Comparison of ENCODE assay signal across 25 mouse cellular contexts in the genomic region with DNA sequence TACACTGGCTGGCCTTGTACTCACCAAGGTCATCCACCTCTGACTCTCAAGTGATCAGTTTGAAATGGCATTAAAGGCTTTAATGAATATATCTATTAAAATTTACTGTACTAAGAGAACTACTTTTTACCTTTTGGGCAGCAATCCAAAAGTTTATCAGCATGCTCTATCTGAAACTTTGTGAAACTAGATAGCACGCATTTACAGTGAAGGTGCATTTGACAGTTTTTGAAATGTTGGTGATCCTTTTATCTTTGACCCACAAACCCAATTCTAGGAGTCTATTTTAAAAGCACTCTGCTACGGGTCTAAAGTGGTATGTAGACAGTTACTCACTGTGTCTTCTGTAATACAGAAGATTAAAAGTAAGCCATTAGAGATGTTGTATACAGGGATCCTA.
"Had no signal": no experiment of that assay in that cellular context is flagged by ENCODE, and none has a peak within 500 bp of the region (broad histone marks: within the 10 kb centered on the region; RNA-seq: fewer than 3 reads in every experiment).

No protein-coding gene starts in this region.

- H3K9me3 ChIP-seq: heart, embryonic 12.5 days; heart, embryonic 15.5 days; intestine, embryonic 15.5 days; limb, embryonic 10.5 days had no signal

- H3K27me3 ChIP-seq: heart, embryonic 12.5 days; heart, embryonic 15.5 days; hindbrain, embryonic 12.5 days; intestine, embryonic 15.5 days; limb, embryonic 12.5 days had no signal

- H3K4me1 ChIP-seq: limb, embryonic 10.5 days had no signal

- DNase-seq: gastrocnemius, adult 2 months; gastrocnemius, postnatal 10 days; gastrocnemius, postnatal 25 days; heart, adult 2 months; heart, postnatal 10 days; heart, postnatal 4 days; kidney, adult 18-20 months; kidney, adult 8-10 months; kidney, postnatal 10 days; kidney, postnatal 25 days; kidney, postnatal 4 days had no signal

- H3K4me3 ChIP-seq: gastrocnemius, adult 2 months; heart, adult 2 months; heart, embryonic 12.5 days; heart, embryonic 15.5 days; hindbrain, embryonic 10.5 days; hindbrain, embryonic 12.5 days; intestine, embryonic 15.5 days; layer of hippocampus, adult 2 months; left cerebral cortex, adult 2 months; limb, embryonic 10.5 days; limb, embryonic 12.5 days had no signal

- H3K9ac ChIP-seq: heart, embryonic 12.5 days; heart, embryonic 15.5 days; hindbrain, embryonic 12.5 days; hindbrain, embryonic 14.5 days; intestine, embryonic 15.5 days; limb, embryonic 12.5 days had no signal

- H3K36me3 ChIP-seq: heart, embryonic 15.5 days; intestine, embryonic 15.5 days had no signal

- H3K27ac ChIP-seq: gastrocnemius, adult 2 months; heart, adult 2 months; heart, embryonic 15.5 days; hindbrain, embryonic 10.5 days; hindbrain, embryonic 12.5 days; hindbrain, embryonic 14.5 days; intestine, embryonic 15.5 days; layer of hippocampus, adult 2 months; left cerebral cortex, adult 2 months; limb, embryonic 10.5 days; limb, embryonic 12.5 days had no signal

- ATAC-seq: hindbrain, embryonic 16.5 days; inflammation-experienced regulatory T-cells, adult 6 months; intestine, embryonic 15.5 days; intestine, postnatal 0 days had no signal

- H3K4me2 ChIP-seq: heart, embryonic 12.5 days; heart, embryonic 15.5 days; hindbrain, embryonic 12.5 days; hindbrain, embryonic 14.5 days; intestine, embryonic 15.5 days; limb, embryonic 12.5 days; liver, embryonic 11.5 days had no signal
